Mouse (Mus musculus) c-Kit-positive CD71-positive TER-119-negative erythroid progenitor cells, embryonic 14.5 days (primary cell): ENCODE measurements around the gene Bckdha.

Experiments used
- DNase-seq: peaks from one replicate; pipeline ENCODE4 v3.0.0-alpha.2; 2013; ENCODE audit warnings: low read depth

Gene Bckdha

GRCm38 (mm10) chr7:25681341-25682231 is 22.8 kb upstream of the Bckdha start:
- no peak for DNase-seq

DNA sequence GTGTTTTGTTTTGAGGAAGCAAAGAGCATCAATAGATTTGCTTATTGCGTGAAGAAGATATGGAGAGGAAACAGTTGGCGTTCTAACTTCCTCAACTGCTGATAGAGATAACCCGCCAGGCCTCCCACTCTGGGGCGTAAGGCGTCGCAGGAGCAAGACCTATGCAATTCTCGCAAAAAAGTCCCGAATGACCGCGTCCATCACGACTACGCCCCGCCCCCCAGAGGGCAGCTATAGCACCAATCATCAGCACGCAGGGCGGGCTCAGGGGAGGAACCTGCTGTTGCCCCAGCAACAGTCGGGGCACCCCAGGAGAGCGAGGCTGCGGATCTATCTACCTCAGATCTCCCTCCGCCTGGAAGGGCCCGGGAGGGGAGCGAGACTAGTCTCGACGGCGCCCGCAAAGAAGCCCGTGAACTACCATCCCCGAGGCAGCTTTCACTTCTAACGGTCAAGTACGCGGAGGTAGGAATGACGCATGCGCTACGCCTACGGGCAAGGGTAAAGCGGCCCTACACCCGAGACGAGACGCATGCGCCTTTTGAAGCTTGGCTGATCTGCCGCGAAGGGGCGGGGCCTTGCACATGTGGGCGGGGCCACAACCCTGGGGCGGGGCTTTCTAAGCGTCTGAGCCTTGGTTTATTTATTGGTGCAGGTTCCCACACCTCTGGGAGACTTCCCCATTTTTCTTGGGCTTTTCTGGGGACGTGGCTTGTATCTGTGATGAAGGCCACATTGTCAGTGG is 21.9 kb upstream of the Bckdha start, which contains the start of gene B9d2:
Gene B9d2, plus strand, starts transcription at position 267 of the 745 bp plus-strand sequence.
- peak; percentile 97 for DNase-seq

- no peak for DNase-seq
These were observed 21.2 kb upstream of the Bckdha start for GRCm38 (mm10) chr7:25679971-25680370.

- DNase-seq: no peak
These were observed 18.2 kb upstream of the Bckdha start for GRCm38 (mm10) chr7:25677013-25677412.

GRCm38 (mm10) chr7:25676085-25676781 is 17.5 kb upstream of the Bckdha start:
- no peak for DNase-seq

- DNase-seq: no peak
These were observed 16.6 kb upstream of the Bckdha start for GRCm38 (mm10) chr7:25675405-25675804.

DNA sequence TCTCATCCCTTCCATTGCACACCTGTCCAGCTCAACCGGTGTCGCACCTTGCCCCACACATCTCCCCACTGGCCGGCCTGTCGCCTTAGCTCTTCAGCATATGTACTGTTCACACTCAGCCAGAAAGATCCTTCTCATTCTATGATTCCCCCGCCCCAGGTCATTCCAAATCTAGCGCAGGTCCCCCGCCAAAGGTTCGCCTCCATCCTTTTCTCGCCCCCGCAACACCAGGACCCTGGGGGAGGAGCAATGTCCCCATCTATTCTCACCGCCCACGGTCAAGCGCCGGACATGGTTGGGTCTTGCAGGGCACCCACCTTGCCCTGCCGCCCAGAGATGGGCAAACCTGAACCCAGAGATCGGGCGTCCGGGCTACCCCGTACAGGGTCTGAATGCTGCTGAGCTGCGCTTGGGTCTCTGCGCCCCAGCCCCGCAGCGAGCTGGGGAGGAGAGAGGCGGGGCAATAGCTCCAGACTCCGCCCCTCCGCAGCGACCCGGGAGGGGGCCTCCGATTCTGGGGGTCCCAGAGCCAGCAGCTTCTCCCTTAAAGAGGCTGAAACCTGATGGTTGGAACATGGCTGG is 16.0 kb upstream of the Bckdha start, which contains the start of gene Tmem91:
Gene Tmem91, minus strand, starts transcription at position 448 of the 582 bp plus-strand sequence.
- DNase-seq: no peak

DNA sequence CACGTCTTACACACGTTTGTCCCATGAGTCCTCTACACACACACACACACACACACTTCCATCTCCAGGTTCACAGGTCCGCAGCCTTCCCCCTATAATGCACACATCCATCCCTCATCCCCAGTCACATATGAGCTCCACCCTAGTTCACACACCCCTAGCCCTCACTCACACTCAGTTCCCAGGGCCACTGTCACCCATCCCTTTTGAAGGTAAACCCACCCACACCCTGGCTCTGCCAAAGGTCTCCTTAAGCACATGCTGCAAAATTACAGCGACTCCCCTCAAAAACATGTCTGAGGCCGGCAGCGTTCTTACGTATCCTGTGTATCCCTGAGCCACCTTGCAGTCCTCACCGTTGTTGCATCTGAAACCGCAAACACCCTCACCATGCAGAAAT is 15.5 kb upstream of the Bckdha start:
- DNase-seq: no peak

GRCm38 (mm10) chr7:25672442-25672841 is 13.7 kb upstream of the Bckdha start:
- DNase-seq: no peak

- no peak for DNase-seq
These were observed 12.9 kb upstream of the Bckdha start for GRCm38 (mm10) chr7:25671686-25672085.

DNA sequence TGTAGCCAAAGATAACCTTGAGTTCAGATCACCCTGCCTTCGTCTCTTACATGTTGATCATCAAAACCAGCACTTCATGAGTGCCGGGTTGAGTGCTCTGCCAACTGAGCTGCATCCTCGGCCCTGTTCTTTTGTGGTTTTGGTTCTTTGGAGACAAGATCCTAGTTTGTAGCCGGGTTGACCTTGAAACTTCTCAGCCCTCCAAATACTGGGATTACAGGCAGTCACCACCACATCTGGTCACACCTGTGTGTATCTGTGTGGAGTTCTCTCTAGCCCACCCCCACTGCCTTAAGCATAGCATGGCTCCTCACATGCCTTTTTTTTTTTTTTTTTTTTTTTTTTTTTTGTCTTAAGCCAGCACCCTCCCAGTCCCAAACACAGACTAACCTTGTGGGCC is 11.3 kb upstream of the Bckdha start:
- no peak for DNase-seq

- DNase-seq: no peak
These were observed 10.8 kb upstream of the Bckdha start for GRCm38 (mm10) chr7:25669631-25670030.

DNA sequence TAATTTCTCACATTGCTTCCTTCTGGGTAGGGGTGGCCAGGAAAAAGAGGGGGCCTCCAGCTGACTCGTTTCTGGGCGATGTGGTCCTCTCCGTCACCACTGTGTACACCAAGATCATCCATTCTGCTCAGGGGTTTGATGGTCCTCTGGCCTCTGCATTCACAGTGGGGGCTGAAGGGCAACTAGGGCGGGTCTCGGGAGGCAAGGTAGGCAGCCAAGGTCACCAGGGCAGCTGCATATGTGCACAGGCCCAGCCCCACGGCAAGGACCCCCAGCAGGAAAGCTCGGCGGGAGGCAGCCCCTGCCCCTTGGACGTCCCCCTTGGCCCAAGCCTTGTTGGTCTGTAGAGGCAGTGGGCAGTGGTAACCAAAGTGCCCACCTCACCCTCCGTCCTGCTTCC is 10.4 kb upstream of the Bckdha start:
- no peak for DNase-seq

DNA sequence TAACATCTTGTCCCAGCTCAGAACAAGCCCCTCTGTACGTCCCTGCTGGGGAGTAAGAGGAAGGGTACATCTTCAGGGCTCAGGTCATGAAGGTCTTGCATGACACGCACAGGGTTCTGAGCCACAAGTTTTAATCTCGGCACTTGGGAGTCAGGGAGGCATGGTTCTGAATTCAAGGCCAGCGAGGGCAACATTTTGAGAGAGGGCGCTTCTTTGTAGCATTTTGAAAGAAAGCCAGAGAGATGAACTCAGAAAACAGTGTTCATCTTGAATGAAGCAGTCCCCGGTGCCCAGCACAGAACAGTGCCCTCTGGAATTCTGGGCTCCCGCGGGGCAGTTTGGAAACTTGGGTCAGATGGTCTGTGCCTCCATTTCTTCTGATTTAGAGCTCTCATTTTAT is 7.6 kb upstream of the Bckdha start:
- DNase-seq: no peak

- no peak for DNase-seq
These were observed 996 bp downstream of the Bckdha start for GRCm38 (mm10) chr7:25657785-25658184.

GRCm38 (mm10) chr7:25655601-25656428 is 3.0 kb downstream of the Bckdha start:
- DNase-seq: no peak

DNA sequence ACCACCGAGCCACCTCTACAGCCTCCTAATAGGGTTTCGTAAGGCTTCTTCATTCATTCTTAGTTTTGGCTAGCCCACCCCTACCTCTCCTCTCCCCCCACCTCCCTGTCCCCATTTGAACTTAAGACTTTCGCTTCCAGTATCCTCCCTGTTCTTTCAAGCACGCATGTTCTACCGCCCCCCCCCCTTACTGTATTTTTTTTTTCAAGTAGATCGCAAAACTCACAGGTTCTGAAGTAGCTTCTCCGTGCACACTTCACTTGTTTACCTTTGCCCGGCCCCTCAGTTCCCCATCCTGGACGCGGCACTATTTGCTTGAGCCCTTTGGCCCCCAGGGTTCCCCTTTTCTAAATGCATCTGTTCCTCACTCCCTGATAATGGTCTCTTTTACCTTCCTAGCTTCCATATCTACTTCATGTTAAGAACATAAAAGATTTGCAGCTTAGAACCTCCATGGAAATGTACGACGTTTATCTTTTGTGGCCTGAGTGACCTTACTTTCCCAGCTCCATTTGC is 6.5 kb downstream of the Bckdha start:
- DNase-seq: no peak

- DNase-seq: no peak
These were observed 7.5 kb downstream of the Bckdha start for GRCm38 (mm10) chr7:25651281-25651680.

DNA sequence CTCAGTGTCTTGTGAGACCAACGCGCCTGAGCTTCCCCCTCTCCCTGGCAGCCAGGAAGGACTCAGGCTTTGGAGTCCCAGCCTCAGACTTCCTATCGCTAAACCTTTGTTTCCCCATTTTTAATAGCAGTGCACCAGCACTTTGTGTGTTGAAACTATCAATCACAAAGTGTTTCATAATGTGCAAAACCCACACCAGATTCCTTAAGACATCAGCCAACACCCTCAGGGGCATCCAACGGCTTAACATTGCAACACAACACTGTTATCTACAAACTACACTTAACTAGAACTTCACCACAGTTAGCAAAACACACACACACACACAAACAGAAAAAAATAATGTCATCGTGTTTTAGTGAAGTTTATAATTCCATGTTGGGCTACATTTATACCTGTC is 8.9 kb downstream of the Bckdha start:
- DNase-seq: no peak

- DNase-seq: no peak
These were observed 11.1 kb downstream of the Bckdha start for GRCm38 (mm10) chr7:25647574-25648123.

- DNase-seq: no peak
These were observed 13.7 kb downstream of the Bckdha start for GRCm38 (mm10) chr7:25645074-25645473.
